Mouse (Mus musculus): ENCODE measurements at regions not wholly inside any gene's neighbourhood (a gene's known extent, or its start where the extent isn't known, plus 50 kb on each side); places are given as distances from the start of the nearest gene placed in this dataset.

DNA sequence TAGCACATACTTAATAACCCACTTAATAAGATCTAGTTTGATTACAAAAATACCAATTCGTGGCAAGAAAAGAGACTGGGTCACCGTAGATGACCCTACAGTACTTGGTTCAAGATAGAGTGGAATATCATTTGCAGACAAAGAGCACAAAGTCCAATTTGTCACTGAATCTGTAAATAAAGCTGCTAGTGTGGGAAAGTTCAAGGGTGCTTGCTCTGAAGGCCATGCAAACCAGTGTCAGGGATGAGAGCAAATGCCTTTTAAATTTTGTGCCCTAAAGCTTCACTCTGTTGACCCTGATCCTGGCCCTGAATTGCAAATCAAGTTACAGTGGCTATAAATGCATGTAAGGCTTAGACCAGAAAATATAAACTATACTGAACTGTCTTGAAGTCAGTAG is 113.1 kb downstream of the Cd55b start:
- DNase-seq (ENCODE audit: low read depth, low spot score), result no peak
- POLR2A ChIA-PET, result no interaction called here
- no peaks in the 10 kb centered on the region for H3K27me3 ChIP-seq
- CTCF ChIA-PET, result interaction anchor here (1.1 kb wide), 1 partner anchor 17 kb away, joined by 3 read pairs; no protein-coding TSS in a partner anchor
- TF ChIP-seq CTCF (IDR thresholded peaks at IDR 0.05), result no peak
- in situ Hi-C loops (cut with MboI; ENCODE audit: low pct_unique_long_range_greater_than_20kb), result no loop called here
- no peak for ATAC-seq

GRCm38 (mm10) chr1:130301828-130302386 is 120.9 kb downstream of the Cd55b start:
- DNase-seq (ENCODE audit: low read depth, low spot score), result no peak
- TF ChIP-seq CTCF (IDR thresholded peaks at IDR 0.05), result no peak
- CTCF ChIA-PET, result no interaction called here
- in situ Hi-C loops (cut with MboI; ENCODE audit: low pct_unique_long_range_greater_than_20kb), result no loop called here
- H3K27me3 ChIP-seq, result peaks cover 3% of the 10 kb centered on the region
- POLR2A ChIA-PET, result no interaction called here
- no peak for ATAC-seq

DNA sequence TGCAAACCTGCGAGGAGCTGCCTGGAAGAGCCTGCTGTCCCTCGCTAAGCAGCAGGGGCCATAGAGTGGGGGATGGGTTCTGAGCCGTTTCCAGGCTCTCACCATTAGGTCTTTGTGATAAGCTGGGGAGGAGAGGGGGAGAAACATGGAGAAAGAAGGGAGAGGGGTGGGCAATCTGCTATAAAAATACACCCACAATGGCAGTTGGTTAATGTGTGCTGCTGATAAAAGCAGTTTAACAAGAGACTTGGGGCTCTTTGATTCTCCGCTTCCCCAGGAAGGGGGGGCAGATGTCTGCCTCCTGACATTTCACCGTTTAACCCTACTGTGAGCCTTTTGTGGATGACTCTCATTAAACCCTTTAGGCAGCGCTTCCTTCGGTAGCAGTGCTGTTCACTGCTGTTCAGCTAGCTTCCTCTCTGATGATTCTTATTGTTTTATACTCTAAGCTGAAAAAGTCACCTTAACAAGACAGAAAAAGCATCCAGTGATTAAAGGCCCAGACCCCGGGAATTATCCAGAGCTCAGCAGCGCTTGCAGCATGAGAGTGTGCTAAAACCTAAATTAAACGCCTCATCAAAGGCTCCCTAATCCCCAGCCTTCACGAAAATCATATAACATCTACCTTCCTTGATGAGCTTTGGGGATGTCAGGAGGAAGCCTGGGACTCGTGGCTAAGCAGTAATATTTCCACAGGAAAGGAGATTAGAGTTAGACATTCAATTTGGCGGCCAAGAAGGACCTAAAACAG is 122.6 kb downstream of the Cd55b start:
- ATAC-seq (no peak), DNase-seq (ENCODE audit: low read depth, low spot score) (no peak)
- ChIA-PET POLR2A (no interaction called here), CTCF (interaction anchor here (1.1 kb wide), 1 partner anchor 72 kb away, joined by 3 read pairs; no protein-coding TSS in a partner anchor)
- no peak for TF ChIP-seq CTCF (IDR thresholded peaks at IDR 0.05)
- in situ Hi-C loops (cut with MboI; ENCODE audit: low pct_unique_long_range_greater_than_20kb), result no loop called here
- H3K27me3 ChIP-seq, result peaks cover 4% of the 10 kb centered on the region

- ChIA-PET POLR2A (no interaction called here), CTCF (interaction anchor here (1.1 kb wide), 1 partner anchor 73 kb away, joined by 3 read pairs; no protein-coding TSS in a partner anchor)
- ATAC-seq (no peak), DNase-seq (ENCODE audit: low read depth, low spot score) (no peak)
- peaks cover 4% of the 10 kb centered on the region for H3K27me3 ChIP-seq
- no peak for TF ChIP-seq CTCF (IDR thresholded peaks at IDR 0.05)
- in situ Hi-C loops (cut with MboI; ENCODE audit: low pct_unique_long_range_greater_than_20kb), result no loop called here
Measured at GRCm38 (mm10) chr1:130299641-130300040, 123.2 kb downstream of the Cd55b start.

DNA sequence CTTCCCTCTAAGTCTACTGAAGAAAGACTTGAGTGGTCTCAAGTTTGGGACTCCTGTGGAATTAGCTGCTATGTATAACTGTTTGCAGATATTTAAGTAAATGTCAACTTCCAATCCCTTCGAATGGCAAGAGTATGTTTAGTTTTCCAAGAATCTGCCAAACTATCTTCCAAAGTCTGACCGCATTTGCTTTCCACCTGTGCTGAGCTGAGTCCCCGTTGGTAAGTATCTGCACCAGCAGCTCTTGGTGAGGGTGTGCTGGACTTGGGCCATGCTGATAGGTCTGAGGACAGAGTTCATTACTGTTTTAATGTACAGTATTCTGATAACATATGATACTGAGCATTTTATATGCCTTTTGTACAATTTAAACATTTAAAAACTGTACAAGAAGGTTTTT is 123.7 kb downstream of the Cd55b start:
- in situ Hi-C loops (cut with MboI; ENCODE audit: low pct_unique_long_range_greater_than_20kb), result no loop called here
- ATAC-seq (no peak), DNase-seq (ENCODE audit: low read depth, low spot score) (no peak)
- peaks cover 4% of the 10 kb centered on the region for H3K27me3 ChIP-seq
- TF ChIP-seq CTCF (IDR thresholded peaks at IDR 0.05), result no peak
- CTCF ChIA-PET, result no interaction called here
- POLR2A ChIA-PET, result no interaction called here

- POLR2A ChIA-PET, result no interaction called here
- DNase-seq (ENCODE audit: low read depth, low spot score), result no peak
- CTCF ChIA-PET, result interaction anchor here (1.1 kb wide), 1 partner anchor 73 kb away, joined by 3 read pairs; no protein-coding TSS in a partner anchor
- no peak for TF ChIP-seq CTCF (IDR thresholded peaks at IDR 0.05)
- no peak for ATAC-seq
- H3K27me3 ChIP-seq, result peaks cover 4% of the 10 kb centered on the region
- in situ Hi-C loops (cut with MboI; ENCODE audit: low pct_unique_long_range_greater_than_20kb), result no loop called here
Measured at GRCm38 (mm10) chr1:130298636-130299035, 124.2 kb downstream of the Cd55b start.

- DNase-seq (ENCODE audit: low read depth, low spot score), result no peak
- ATAC-seq, result no peak
- no peak for TF ChIP-seq CTCF (IDR thresholded peaks at IDR 0.05)
- in situ Hi-C loops (cut with MboI; ENCODE audit: low pct_unique_long_range_greater_than_20kb), result no loop called here
- CTCF ChIA-PET, result interaction anchor here (1.0 to 1.1 kb wide), 2 partner anchors 19 to 75 kb away, joined by 3 read pairs; no protein-coding TSS in a partner anchor
- peaks cover 4% of the 10 kb centered on the region for H3K27me3 ChIP-seq
- POLR2A ChIA-PET, result no interaction called here
Measured at GRCm38 (mm10) chr1:130297471-130297870, 125.3 kb downstream of the Cd55b start.

GRCm38 (mm10) chr1:130285882-130286281 is 136.9 kb downstream of the Cd55b start:
- TF ChIP-seq CTCF (IDR thresholded peaks at IDR 0.05), result no peak
- CTCF ChIA-PET, result interaction anchor here (0.7 kb wide), 1 partner anchor 47 kb away, joined by 3 read pairs; no protein-coding TSS in a partner anchor
- no peaks in the 10 kb centered on the region for H3K27me3 ChIP-seq
- ATAC-seq (no peak), DNase-seq (ENCODE audit: low read depth, low spot score) (no peak)
- POLR2A ChIA-PET, result no interaction called here
- in situ Hi-C loops (cut with MboI; ENCODE audit: low pct_unique_long_range_greater_than_20kb), result no loop called here

GRCm38 (mm10) chr1:130282153-130282552 is 140.7 kb downstream of the Cd55b start:
- no peaks in the 10 kb centered on the region for H3K27me3 ChIP-seq
- DNase-seq (ENCODE audit: low read depth, low spot score), result no peak
- ChIA-PET CTCF (no interaction called here), POLR2A (no interaction called here)
- TF ChIP-seq CTCF (IDR thresholded peaks at IDR 0.05), result no peak
- in situ Hi-C loops (cut with MboI; ENCODE audit: low pct_unique_long_range_greater_than_20kb), result no loop called here
- ATAC-seq, result no peak

DNA sequence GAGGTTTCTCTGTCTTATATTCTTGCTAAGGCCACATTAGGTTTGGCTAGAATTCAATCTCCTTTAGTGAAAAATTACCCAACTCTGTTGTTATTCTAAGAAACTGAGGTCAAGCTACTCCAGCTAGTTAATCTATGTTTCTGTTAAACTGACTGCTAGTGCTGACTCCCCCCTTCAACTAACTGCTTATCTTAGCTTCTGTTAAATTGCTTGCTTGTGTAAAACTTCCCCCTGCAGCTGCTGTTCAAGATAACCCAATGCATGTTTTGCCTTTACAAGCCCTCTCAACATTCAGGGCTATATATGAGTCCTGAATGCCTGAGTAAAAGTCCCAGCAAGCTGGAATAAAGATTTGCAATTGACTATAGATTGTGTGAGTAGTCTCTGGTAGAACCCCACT is 143.6 kb downstream of the Cd55b start:
- in situ Hi-C loops (cut with MboI; ENCODE audit: low pct_unique_long_range_greater_than_20kb), result no loop called here
- DNase-seq (ENCODE audit: low read depth, low spot score), result no peak
- CTCF ChIA-PET, result interaction anchor here (0.9 kb wide), 1 partner anchor 9 kb away, joined by 3 read pairs; no protein-coding TSS in a partner anchor
- POLR2A ChIA-PET, result no interaction called here
- no peak for ATAC-seq
- no peaks in the 10 kb centered on the region for H3K27me3 ChIP-seq
- TF ChIP-seq CTCF (IDR thresholded peaks at IDR 0.05), result no peak

DNA sequence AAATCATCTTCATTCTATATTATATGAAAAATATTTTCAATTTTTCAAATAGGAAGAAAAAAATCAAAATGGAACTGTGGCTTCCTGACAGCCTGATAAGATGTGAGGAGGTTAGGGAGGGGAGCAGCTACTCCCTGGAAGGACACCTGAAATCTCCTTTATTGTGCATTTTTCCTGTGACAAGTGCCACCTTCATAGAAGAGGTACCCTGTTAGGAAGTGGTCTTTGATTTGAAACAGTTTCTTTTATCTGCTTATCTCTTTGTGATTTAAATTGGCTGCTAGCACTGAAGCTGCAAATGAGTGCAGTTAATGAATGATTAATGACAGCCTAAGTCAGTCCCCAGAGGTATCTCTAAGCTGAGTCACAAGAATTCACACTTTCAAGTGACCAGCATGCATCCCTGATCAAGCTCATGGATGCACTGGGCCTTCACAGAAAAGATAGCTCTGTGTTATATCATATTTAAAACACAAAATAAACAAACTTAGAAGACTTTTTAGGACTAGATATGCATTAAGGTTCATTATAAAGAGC is 144.7 kb downstream of the Cd55b start:
- POLR2A ChIA-PET, result no interaction called here
- CTCF ChIA-PET, result interaction anchor here (0.9 to 1.5 kb wide), 3 partner anchors 8 to 20 kb away, joined by 3 to 4 read pairs (median 3); no protein-coding TSS in a partner anchor
- ATAC-seq (no peak), DNase-seq (ENCODE audit: low read depth, low spot score) (no peak)
- H3K27me3 ChIP-seq, result no peaks in the 10 kb centered on the region
- in situ Hi-C loops (cut with MboI; ENCODE audit: low pct_unique_long_range_greater_than_20kb), result no loop called here
- no peak for TF ChIP-seq CTCF (IDR thresholded peaks at IDR 0.05)

Measured in Patski (cell line).